Mouse (Mus musculus) testis, adult 2 months (tissue): ENCODE results near the gene Casc1.

Source experiments
- CTCF ChIP-seq: fragments of 200-500 bp; IDR thresholded peaks from 2 replicates; pipeline ENCODE4 v1.5.1; 2012; ENCODE audit warnings: low read depth, mild to moderate bottlenecking, inconsistent platforms, low read length, moderate library complexity; ENCODE audit not compliant: control insufficient read depth, insufficient read depth, insufficient replicate concordance
- POLR2A ChIP-seq: fragments of 200-500 bp; IDR thresholded peaks from 2 replicates; pipeline ENCODE4 v1.6.1; 2012; ENCODE audit warnings: low read depth, mild to moderate bottlenecking, inconsistent platforms, low read length, moderate library complexity; ENCODE audit not compliant: control insufficient read depth

DNA sequence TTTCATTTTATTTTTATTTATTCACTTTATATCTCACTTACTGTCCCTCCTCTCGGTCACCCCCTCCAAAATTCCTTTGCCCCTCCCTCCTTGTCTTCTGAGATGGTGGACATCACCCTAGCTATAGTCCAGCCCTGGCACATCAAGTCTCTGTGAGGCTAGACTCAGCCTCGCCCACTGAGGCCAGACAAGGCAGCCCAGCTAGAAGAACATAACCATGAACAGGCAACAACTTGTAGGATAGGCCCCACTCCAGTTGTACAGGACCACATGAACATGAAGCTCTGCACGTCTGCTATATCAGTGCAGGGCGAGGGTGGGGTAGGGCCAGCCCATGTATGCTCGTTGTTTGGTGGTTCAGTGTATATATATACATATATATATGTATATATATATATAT, 78.8 kb downstream of the Casc1 start:
- TF ChIP-seq CTCF (no peak), POLR2A (no peak)
